Mouse (Mus musculus): ENCODE measurements at regions not wholly inside any gene's neighbourhood (a gene's known extent, or its start where the extent isn't known, plus 50 kb on each side); places are given as distances from the start of the nearest gene placed in this dataset.

DNA sequence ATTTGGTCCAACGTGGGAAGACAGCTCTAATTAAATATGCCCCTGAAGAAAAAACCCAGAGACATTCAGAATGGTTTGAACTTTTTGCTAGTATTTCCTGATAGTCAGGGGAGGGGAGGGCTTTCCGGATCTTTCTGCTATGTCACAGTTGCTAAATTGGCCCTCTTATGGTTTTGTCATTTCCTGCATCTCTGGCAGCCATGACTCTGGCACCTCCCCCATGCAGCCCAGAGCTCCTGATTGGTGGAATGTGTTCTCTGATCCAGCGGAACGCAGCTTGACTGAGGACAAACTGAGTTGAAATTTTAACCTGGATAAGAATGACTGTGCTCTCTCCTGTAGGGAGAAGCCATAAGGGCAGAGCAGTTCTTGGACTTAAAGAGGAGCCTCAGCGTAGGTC is 150.4 kb upstream of the Emcn start:
- Histone ChIP-seq H3K4me2 (no peak overlapping the region), H3K27me3 (no peaks in the 10 kb centered on the region), H3K36me3 (no peaks in the 10 kb centered on the region), H3K4me1 (replicated peaks) (no peaks in the 10 kb centered on the region), H3K9me3 (no peaks in the 10 kb centered on the region), H3K27ac (replicated peaks) (no peak overlapping the region), H3K9ac (no peak overlapping the region), H3K4me3 (no peak overlapping the region)
- 88% methylated on average over 5 of the region's 5 CpGs for WGBS
- no peak for ATAC-seq (ENCODE audit: low read depth)

DNA sequence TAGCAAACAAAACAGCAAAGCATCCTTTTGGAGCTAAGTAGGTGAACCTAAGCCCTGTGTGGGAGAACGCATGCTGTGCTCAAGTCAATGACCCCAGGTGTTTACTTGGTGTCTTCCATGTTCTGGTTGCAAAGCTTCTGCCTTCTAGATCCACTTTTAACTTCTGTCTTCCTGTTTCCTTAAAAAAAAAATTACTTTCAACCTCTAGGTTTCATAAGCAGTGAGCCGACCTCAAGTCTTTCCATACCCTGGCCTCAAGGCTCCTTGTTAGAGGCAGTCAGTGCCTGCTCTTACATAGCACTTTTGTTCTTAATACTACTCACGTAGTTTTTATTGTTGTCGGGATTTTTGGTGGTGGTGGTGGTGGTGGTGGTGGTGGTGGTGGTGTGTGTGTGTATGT is 149.9 kb upstream of the Emcn start:
- Histone ChIP-seq H3K4me1 (replicated peaks) (no peaks in the 10 kb centered on the region), H3K4me2 (no peak overlapping the region), H3K27ac (replicated peaks) (no peak overlapping the region), H3K36me3 (no peaks in the 10 kb centered on the region), H3K9me3 (no peaks in the 10 kb centered on the region), H3K4me3 (no peak overlapping the region), H3K9ac (no peak overlapping the region), H3K27me3 (no peaks in the 10 kb centered on the region)
- no peak for ATAC-seq (ENCODE audit: low read depth)
- WGBS = 86% methylated on average over 4 of the region's 4 CpGs

GRCm38 (mm10) chr3:137193873-137194272 is 147.0 kb upstream of the Emcn start:
- Histone ChIP-seq H3K36me3 (no peaks in the 10 kb centered on the region), H3K27me3 (no peaks in the 10 kb centered on the region), H3K4me3 (no peak overlapping the region), H3K27ac (replicated peaks) (no peak overlapping the region), H3K4me1 (replicated peaks) (no peaks in the 10 kb centered on the region), H3K9me3 (no peaks in the 10 kb centered on the region), H3K4me2 (no peak overlapping the region), H3K9ac (no peak overlapping the region)
- no peak for ATAC-seq (ENCODE audit: low read depth)
- WGBS = 76% methylated on average over 1 of the region's 1 CpGs

GRCm38 (mm10) chr3:137211667-137212066 is 129.2 kb upstream of the Emcn start:
- Histone ChIP-seq H3K27me3 (no peaks in the 10 kb centered on the region), H3K9ac (no peak overlapping the region), H3K36me3 (no peaks in the 10 kb centered on the region), H3K27ac (replicated peaks) (no peak overlapping the region), H3K9me3 (no peaks in the 10 kb centered on the region), H3K4me1 (replicated peaks) (no peaks in the 10 kb centered on the region), H3K4me3 (no peak overlapping the region), H3K4me2 (no peak overlapping the region)
- no peak for ATAC-seq (ENCODE audit: low read depth)
- WGBS = 78% methylated on average over 3 of the region's 3 CpGs

GRCm38 (mm10) chr3:137216036-137216435 is 124.8 kb upstream of the Emcn start:
- H3K9ac ChIP-seq = no peak overlapping the region
- WGBS = 94% methylated on average over 1 of the region's 1 CpGs
- no peaks in the 10 kb centered on the region for H3K9me3 ChIP-seq
- H3K27ac ChIP-seq (replicated peaks) = no peak overlapping the region
- H3K4me3 ChIP-seq = no peak overlapping the region
- H3K36me3 ChIP-seq = no peaks in the 10 kb centered on the region
- ATAC-seq (ENCODE audit: low read depth) = no peak
- no peaks in the 10 kb centered on the region for H3K27me3 ChIP-seq
- H3K4me2 ChIP-seq = no peak overlapping the region
- H3K4me1 ChIP-seq (replicated peaks) = no peaks in the 10 kb centered on the region

- Histone ChIP-seq H3K4me3 (no peak overlapping the region), H3K4me2 (no peak overlapping the region), H3K9me3 (no peaks in the 10 kb centered on the region), H3K9ac (no peak overlapping the region), H3K4me1 (replicated peaks) (no peaks in the 10 kb centered on the region), H3K27ac (replicated peaks) (no peak overlapping the region), H3K36me3 (no peaks in the 10 kb centered on the region), H3K27me3 (no peaks in the 10 kb centered on the region)
- ATAC-seq (ENCODE audit: low read depth) = no peak
Observed at GRCm38 (mm10) chr3:137217245-137217644, 123.6 kb upstream of the Emcn start.

GRCm38 (mm10) chr3:137217926-137218325 is 122.9 kb upstream of the Emcn start:
- no peaks in the 10 kb centered on the region for H3K9me3 ChIP-seq
- ATAC-seq (ENCODE audit: low read depth) = no peak
- 90% methylated on average over 5 of the region's 5 CpGs for WGBS
- no peaks in the 10 kb centered on the region for H3K4me1 ChIP-seq (replicated peaks)
- H3K4me2 ChIP-seq = no peak overlapping the region
- H3K9ac ChIP-seq = no peak overlapping the region
- H3K27me3 ChIP-seq = no peaks in the 10 kb centered on the region
- no peak overlapping the region for H3K27ac ChIP-seq (replicated peaks)
- H3K4me3 ChIP-seq = no peak overlapping the region
- H3K36me3 ChIP-seq = no peaks in the 10 kb centered on the region

- Histone ChIP-seq H3K4me2 (no peak overlapping the region), H3K27ac (replicated peaks) (no peak overlapping the region), H3K9me3 (no peaks in the 10 kb centered on the region), H3K27me3 (no peaks in the 10 kb centered on the region), H3K9ac (no peak overlapping the region), H3K4me3 (no peak overlapping the region), H3K4me1 (replicated peaks) (no peaks in the 10 kb centered on the region), H3K36me3 (no peaks in the 10 kb centered on the region)
- ATAC-seq (ENCODE audit: low read depth) = no peak
- WGBS = 96% methylated on average over 1 of the region's 1 CpGs
Observed at GRCm38 (mm10) chr3:137226151-137226550, 114.7 kb upstream of the Emcn start.

DNA sequence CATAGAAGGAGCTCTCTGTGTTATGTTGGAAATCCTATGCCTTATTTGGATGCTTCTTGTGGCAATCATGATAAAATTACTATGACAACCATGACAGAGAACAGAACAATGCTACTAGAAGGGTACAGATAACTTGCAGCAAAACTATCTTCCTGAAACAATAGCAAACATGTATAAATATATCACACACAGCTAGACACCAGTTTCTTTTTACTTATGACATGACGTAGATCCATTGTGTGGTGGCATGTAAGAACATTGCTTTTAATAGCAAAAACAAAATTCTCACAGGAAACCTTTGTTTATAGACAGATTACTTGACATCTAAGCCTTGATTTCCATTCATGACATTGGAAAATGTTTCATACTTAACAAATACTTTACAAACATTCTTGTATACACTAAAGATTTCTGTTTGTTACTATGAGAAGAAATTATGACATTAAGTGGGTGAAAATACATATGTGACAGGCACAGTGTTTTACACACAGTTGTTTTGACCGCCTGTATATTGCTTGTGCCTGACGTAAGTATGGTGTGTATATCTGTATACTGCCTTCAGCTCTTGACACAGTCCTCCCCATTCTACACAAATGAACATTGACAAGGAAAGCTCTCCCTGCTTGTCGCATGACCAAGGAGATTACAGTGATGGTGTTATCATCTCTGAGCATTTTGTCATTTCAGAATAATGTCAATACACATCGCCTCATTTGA is 113.6 kb upstream of the Emcn start:
- no peaks in the 10 kb centered on the region for H3K4me1 ChIP-seq (replicated peaks)
- no peaks in the 10 kb centered on the region for H3K27me3 ChIP-seq
- H3K9me3 ChIP-seq = no peaks in the 10 kb centered on the region
- no peak overlapping the region for H3K4me3 ChIP-seq
- no peak overlapping the region for H3K9ac ChIP-seq
- no peaks in the 10 kb centered on the region for H3K36me3 ChIP-seq
- H3K4me2 ChIP-seq = no peak overlapping the region
- ATAC-seq (ENCODE audit: low read depth) = no peak
- WGBS = 92% methylated on average over 5 of the region's 5 CpGs
- no peak overlapping the region for H3K27ac ChIP-seq (replicated peaks)

GRCm38 (mm10) chr3:137228416-137228815 is 112.5 kb upstream of the Emcn start:
- H3K27ac ChIP-seq (replicated peaks) = no peak overlapping the region

GRCm38 (mm10) chr3:137242877-137243276 is 98.0 kb upstream of the Emcn start:
- Histone ChIP-seq H3K36me3 (no peaks in the 10 kb centered on the region), H3K4me1 (replicated peaks) (no peaks in the 10 kb centered on the region), H3K4me2 (no peak overlapping the region), H3K9ac (no peak overlapping the region), H3K4me3 (no peak overlapping the region), H3K9me3 (no peaks in the 10 kb centered on the region), H3K27ac (replicated peaks) (no peak overlapping the region), H3K27me3 (no peaks in the 10 kb centered on the region)
- ATAC-seq (ENCODE audit: low read depth) = no peak
- 84% methylated on average over 1 of the region's 1 CpGs for whole genome bisulfite sequencing

More at GRCm38 (mm10) chr3:137228416-137228815, 112.5 kb upstream of the Emcn start:
- Histone ChIP-seq H3K36me3 (no peaks in the 10 kb centered on the region), H3K4me2 (no peak overlapping the region), H3K4me1 (replicated peaks) (no peaks in the 10 kb centered on the region), H3K27me3 (no peaks in the 10 kb centered on the region), H3K4me3 (no peak overlapping the region), H3K9ac (no peak overlapping the region), H3K9me3 (no peaks in the 10 kb centered on the region)
- no peak for ATAC-seq (ENCODE audit: low read depth)
- WGBS = 84% methylated on average over 5 of the region's 5 CpGs

DNA sequence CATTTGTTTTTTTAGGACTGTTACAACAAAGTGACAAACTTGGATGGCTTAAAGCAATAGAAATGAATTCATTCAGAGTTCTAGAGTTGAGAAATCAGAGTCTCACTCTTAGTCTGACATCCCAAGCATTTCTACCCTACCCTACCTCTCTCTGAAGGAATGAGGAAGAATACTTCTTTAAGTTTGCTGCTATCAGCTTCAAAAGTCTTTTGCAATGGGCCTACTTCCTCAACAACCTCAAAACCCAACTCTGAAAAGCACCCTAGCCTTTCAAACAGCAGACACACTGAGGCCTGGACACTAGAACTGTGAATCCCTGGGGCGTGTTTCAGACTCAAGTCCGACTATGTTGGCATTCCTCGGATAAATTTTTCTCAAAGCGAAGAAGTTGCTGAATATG is 77.0 kb upstream of the Emcn start:
- ATAC-seq (ENCODE audit: low read depth) = no peak
- WGBS = 94% methylated on average over 4 of the region's 4 CpGs
- H3K9ac ChIP-seq = no peak overlapping the region
- H3K27ac ChIP-seq (replicated peaks) = no peak overlapping the region
- H3K4me3 ChIP-seq = no peak overlapping the region
- no peaks in the 10 kb centered on the region for H3K4me1 ChIP-seq (replicated peaks)
- H3K36me3 ChIP-seq = no peaks in the 10 kb centered on the region
- H3K27me3 ChIP-seq = no peaks in the 10 kb centered on the region
- H3K4me2 ChIP-seq = no peak overlapping the region
- H3K9me3 ChIP-seq = no peaks in the 10 kb centered on the region

GRCm38 (mm10) chr3:137267752-137268151 is 73.1 kb upstream of the Emcn start:
- H3K9ac ChIP-seq = no peak overlapping the region
- no peaks in the 10 kb centered on the region for H3K36me3 ChIP-seq
- no peak overlapping the region for H3K4me2 ChIP-seq
- no peaks in the 10 kb centered on the region for H3K27me3 ChIP-seq
- no peaks in the 10 kb centered on the region for H3K4me1 ChIP-seq (replicated peaks)
- no peak for ATAC-seq (ENCODE audit: low read depth)
- WGBS = 80% methylated on average over 1 of the region's 1 CpGs
- H3K27ac ChIP-seq (replicated peaks) = no peak overlapping the region
- H3K9me3 ChIP-seq = no peaks in the 10 kb centered on the region
- no peak overlapping the region for H3K4me3 ChIP-seq

All from neural tube, embryonic 13.5 days (tissue).